18 mouse cellular contexts compared by ENCODE assay signal in genomic region chr5:147551879-147552627, GRCm38 (mm10).
DNase-seq lines count a peak whose midpoint lies in the region; ATAC-seq and TF ChIP-seq lines count a peak whose summit lies in the region.
"Had no signal": no experiment of that assay in that cellular context is flagged by ENCODE, and none has a peak within 500 bp of the region (broad histone marks: within the 10 kb centered on the region; RNA-seq: fewer than 3 reads in every experiment).

No protein-coding gene starts in this region.

- no peaks in the 10 kb centered on the region for H3K27me3 ChIP-seq in forebrain, postnatal 0 days (ENCODE audit: insufficient read depth, low read length)
- no peaks in the 10 kb centered on the region for H3K27me3 ChIP-seq in forebrain, embryonic 16.5 days (replicated peaks; ENCODE audit: control insufficient read depth, insufficient read depth, low read length)
- no peaks in the 10 kb centered on the region for H3K27me3 ChIP-seq in midbrain, postnatal 0 days (ENCODE audit: insufficient read depth, low read length)
- H3K27me3 ChIP-seq in midbrain, embryonic 10.5 days (ENCODE audit: low read depth, poor library complexity, severe bottlenecking) = no peaks in the 10 kb centered on the region
- no peaks in the 10 kb centered on the region for H3K27me3 ChIP-seq in limb, embryonic 14.5 days (ENCODE audit: control insufficient read depth, insufficient read depth, low read length)
- H3K27me3 ChIP-seq: CH12.LX; heart, embryonic 15.5 days; liver, embryonic 15.5 days; midbrain, embryonic 12.5 days; Patski had no signal

- intact Hi-C loops in left cerebral cortex, postnatal 10 days (cut with DNase I) = no loop called here

- no peaks in the 10 kb centered on the region for H3K4me1 ChIP-seq in forebrain, postnatal 0 days (ENCODE audit: insufficient read depth)
- no peaks in the 10 kb centered on the region for H3K4me1 ChIP-seq in forebrain, embryonic 16.5 days (replicated peaks; ENCODE audit: control insufficient read depth, insufficient read depth, low read length)
- no peaks in the 10 kb centered on the region for H3K4me1 ChIP-seq in midbrain, postnatal 0 days (ENCODE audit: insufficient read depth, low read length)
- H3K4me1 ChIP-seq in midbrain, embryonic 10.5 days = no peaks in the 10 kb centered on the region
- peaks cover 7% of the 10 kb centered on the region; the same call in 1 of the 2 replicates for H3K4me1 ChIP-seq in limb, embryonic 14.5 days (ENCODE audit: control insufficient read depth, insufficient read depth, low read length)
- H3K4me1 ChIP-seq: forebrain, embryonic 10.5 days; heart, embryonic 15.5 days; hindbrain, embryonic 10.5 days; liver, embryonic 15.5 days; midbrain, embryonic 12.5 days had no signal

- no peaks in the 10 kb centered on the region for H3K9me3 ChIP-seq in forebrain, postnatal 0 days (ENCODE audit: low read length)
- H3K9me3 ChIP-seq in forebrain, embryonic 16.5 days (ENCODE audit: control insufficient read depth, low read length) = no peaks in the 10 kb centered on the region
- no peaks in the 10 kb centered on the region for H3K9me3 ChIP-seq in midbrain, postnatal 0 days (ENCODE audit: low read length)
- H3K9me3 ChIP-seq in midbrain, embryonic 10.5 days (replicated peaks) = no peaks in the 10 kb centered on the region
- no peaks in the 10 kb centered on the region for H3K9me3 ChIP-seq in limb, embryonic 14.5 days (ENCODE audit: control insufficient read depth, low read length)
- H3K9me3 ChIP-seq: forebrain, embryonic 10.5 days; heart, embryonic 15.5 days; hindbrain, embryonic 10.5 days; liver, embryonic 15.5 days; midbrain, embryonic 12.5 days had no signal

- DNase-seq in forebrain, postnatal 0 days = no peak
- DNase-seq in midbrain, postnatal 0 days (ENCODE audit: low spot score) = no peak
- DNase-seq in midbrain, embryonic 10.5 days (ENCODE audit: low spot score) = no peak
- DNase-seq in limb, embryonic 14.5 days (ENCODE audit: low spot score) = no peak
- DNase-seq in MN1 (ENCODE audit: low spot score) = no peak
- no peak for DNase-seq in left cerebral cortex, postnatal 10 days (ENCODE audit: extremely low spot score in 1 of 2, low spot score in 2 of 2)
- DNase-seq in spleen, postnatal 36 days (ENCODE audit: low spot score in 2 of 2) = no peak
- DNase-seq: cerebellum, postnatal 14 days; thymus, postnatal 4 days had no signal

- no peak for TF ChIP-seq POLR2A in limb, embryonic 14.5 days (IDR thresholded peaks at IDR 0.05; ENCODE audit: borderline replicate concordance, extremely low read depth, insufficient read depth, insufficient read length)

- WGBS in forebrain, postnatal 0 days = 84% methylated on average over 13 of the region's 13 CpGs
- WGBS in forebrain, embryonic 16.5 days = 88% methylated on average over 13 of the region's 13 CpGs
- WGBS in midbrain, postnatal 0 days = 91% methylated on average over 13 of the region's 13 CpGs
- WGBS in midbrain, embryonic 10.5 days = 88% methylated on average over 13 of the region's 13 CpGs
- 31% methylated on average over 13 of the region's 13 CpGs for WGBS in limb, embryonic 14.5 days

- no peak for ATAC-seq in forebrain, postnatal 0 days
- no peak for ATAC-seq in forebrain, embryonic 16.5 days
- ATAC-seq in midbrain, postnatal 0 days (ENCODE audit: low FRiP score) = no peak
- peak; percentile 30; the same call in 1 of the 2 replicates for ATAC-seq in limb, embryonic 14.5 days (ENCODE audit: low FRiP score, low read depth)
- ATAC-seq: intestine, postnatal 0 days; Patski had no signal

- 0 out of 2 replicates have a peak, but pooled peaks have one; percentile 21 for TF ChIP-seq CTCF in forebrain, postnatal 0 days (IDR thresholded peaks at IDR 0.05; ENCODE audit: low read depth)
- TF ChIP-seq CTCF in midbrain, postnatal 0 days (IDR thresholded peaks at IDR 0.05) = peak; percentile 48

- H3K9ac ChIP-seq in forebrain, postnatal 0 days = no peak overlapping the region
- no peak overlapping the region for H3K9ac ChIP-seq in forebrain, embryonic 16.5 days (replicated peaks; ENCODE audit: low read depth, low read length)
- H3K9ac ChIP-seq in midbrain, postnatal 0 days (replicated peaks; ENCODE audit: low read length, poor library complexity, severe bottlenecking) = no peak overlapping the region
- H3K9ac ChIP-seq in limb, embryonic 14.5 days (ENCODE audit: low read depth, low read length, severe bottlenecking) = no peak overlapping the region
- H3K9ac ChIP-seq: heart, embryonic 15.5 days; liver, embryonic 15.5 days; midbrain, embryonic 12.5 days had no signal

- H3K4me3 ChIP-seq in forebrain, postnatal 0 days (ENCODE audit: low read depth, low read length) = no peak overlapping the region
- H3K4me3 ChIP-seq in forebrain, embryonic 16.5 days (replicated peaks; ENCODE audit: low read length) = no peak overlapping the region
- H3K4me3 ChIP-seq in midbrain, postnatal 0 days (ENCODE audit: low read depth, low read length) = no peak overlapping the region
- no peak overlapping the region for H3K4me3 ChIP-seq in midbrain, embryonic 10.5 days
- H3K4me3 ChIP-seq in limb, embryonic 14.5 days (replicated peaks; ENCODE audit: low read length) = no peak overlapping the region
- H3K4me3 ChIP-seq: forebrain, embryonic 10.5 days; heart, embryonic 15.5 days; hindbrain, embryonic 10.5 days; liver, embryonic 15.5 days; midbrain, embryonic 12.5 days had no signal

- H3K27ac ChIP-seq in forebrain, postnatal 0 days (ENCODE audit: low read depth, low read length) = no peak overlapping the region
- no peak overlapping the region for H3K27ac ChIP-seq in forebrain, embryonic 16.5 days (ENCODE audit: low read length)
- H3K27ac ChIP-seq in midbrain, postnatal 0 days (ENCODE audit: low read depth, low read length) = no peak overlapping the region
- H3K27ac ChIP-seq in midbrain, embryonic 10.5 days (replicated peaks) = no peak overlapping the region
- H3K27ac ChIP-seq in limb, embryonic 14.5 days (replicated peaks; ENCODE audit: low read depth, low read length) = peak overlapping the region; percentile 26; the same call in 1 of the 2 replicates
- H3K27ac ChIP-seq: forebrain, embryonic 10.5 days; heart, embryonic 15.5 days; hindbrain, embryonic 10.5 days; liver, embryonic 15.5 days; midbrain, embryonic 12.5 days had no signal

- H3K36me3 ChIP-seq in forebrain, postnatal 0 days (ENCODE audit: insufficient read depth) = peaks cover 27% of the 10 kb centered on the region
- peaks cover 6% of the 10 kb centered on the region; the same call in 1 of the 2 replicates for H3K36me3 ChIP-seq in forebrain, embryonic 16.5 days (ENCODE audit: control insufficient read depth, insufficient read depth)
- peaks cover 21% of the 10 kb centered on the region for H3K36me3 ChIP-seq in midbrain, postnatal 0 days (ENCODE audit: insufficient read depth, low read length)
- peaks cover 40% of the 10 kb centered on the region for H3K36me3 ChIP-seq in midbrain, embryonic 10.5 days
- H3K36me3 ChIP-seq in limb, embryonic 14.5 days (ENCODE audit: control insufficient read depth, insufficient read depth, low read length) = peaks cover 36% of the 10 kb centered on the region

- H3K4me2 ChIP-seq in forebrain, postnatal 0 days (ENCODE audit: low read depth) = no peak overlapping the region
- H3K4me2 ChIP-seq in forebrain, embryonic 16.5 days (ENCODE audit: low read length) = no peak overlapping the region
- H3K4me2 ChIP-seq in midbrain, postnatal 0 days (ENCODE audit: low read depth, low read length, poor library complexity, severe bottlenecking) = no peak overlapping the region
- H3K4me2 ChIP-seq in limb, embryonic 14.5 days (replicated peaks; ENCODE audit: low read depth, low read length, severe bottlenecking) = no peak overlapping the region
- H3K4me2 ChIP-seq: heart, embryonic 15.5 days; liver, embryonic 15.5 days; midbrain, embryonic 12.5 days had no signal
